Mouse (Mus musculus) liver, adult 10 weeks (tissue): ENCODE results near the gene Gipc2. TPM values are rescaled to one million over a fixed set of nuclear protein-coding genes. Genes with fewer than 3 reads are reported as not detected.

ENCODE experiments used
- polyA plus RNA-seq: library from polyadenylated mRNA; stranded (reverse); fragments of 350-450 nt; fragmentation: Illumina TruSeq; extraction: RNeasy Lipid Tissue Mini Kit (QIAGEN cat#74804); gene quantifications from one replicate; pipeline ENCODE4 v1.2.3, GENCODE M21; 2014; ENCODE audit warnings: low read depth, low replicate concordance

The Gipc2 gene
- 1.2 TPM for polyA plus RNA-seq

DNA sequence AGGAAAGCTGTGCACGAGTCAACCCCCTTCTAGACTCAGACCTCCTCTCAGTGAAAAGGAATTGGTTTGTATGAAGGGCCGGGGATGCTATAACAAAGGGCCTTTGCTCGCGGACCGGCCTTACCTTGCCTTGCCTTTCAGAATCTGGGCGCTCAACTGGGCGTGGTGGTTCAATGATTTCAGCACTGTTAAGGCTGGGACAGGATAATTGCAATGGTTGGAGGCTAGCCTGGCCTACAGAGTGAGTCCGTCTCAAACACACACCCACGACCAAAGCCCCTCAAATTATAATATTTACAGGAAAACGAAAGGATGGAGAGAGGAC, at the start of gene Gipc2:
TSS of gene Gipc2 (minus strand) at position 132 of the 325 bp plus-strand sequence.

DNA sequence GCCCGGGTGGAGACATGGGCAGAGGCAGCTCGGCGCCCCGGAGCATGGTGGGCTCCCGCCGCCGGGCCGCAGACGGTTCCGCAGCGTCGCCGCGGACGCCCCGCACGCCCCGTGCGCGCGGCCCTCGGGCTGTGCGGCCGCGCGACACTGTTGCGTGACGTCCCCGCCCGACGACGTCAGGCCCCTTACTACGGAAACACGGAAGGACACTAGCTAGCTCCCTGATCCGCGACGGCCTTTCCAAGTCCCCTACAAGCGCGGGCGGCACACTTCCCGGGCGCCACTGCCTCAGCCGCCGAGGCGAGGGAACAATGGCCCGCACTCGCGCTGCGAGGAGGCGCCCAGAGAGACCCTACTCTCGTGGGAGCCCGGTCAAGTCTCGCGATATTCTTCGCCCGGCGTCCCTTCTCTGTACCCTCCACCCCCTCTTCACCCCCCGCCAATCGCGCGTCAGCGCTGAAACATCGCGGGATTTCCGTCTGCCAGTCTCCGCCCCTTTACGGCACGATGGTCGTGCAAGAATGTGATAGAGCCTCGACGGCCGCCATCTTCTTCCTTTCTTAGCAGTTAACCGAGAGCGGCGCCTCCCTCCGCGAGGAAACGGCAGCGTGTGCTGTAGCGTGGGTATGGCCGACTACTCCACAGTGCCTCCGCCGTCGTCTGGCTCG, 44.1 kb upstream of the Gipc2 start, which contains the start of the genes Dnajb4 and Fubp1:
TSS of gene Dnajb4 (minus strand) at position 336 of the 668 bp plus-strand sequence.
TSS of gene Fubp1 (plus strand) at position 456 of the 668 bp plus-strand sequence.

Other genes starting within 250 kb of the Gipc2 start
- gene Dnajb4, start 44.1 kb upstream of the Gipc2 start, polyA plus RNA-seq = 70.2 TPM
- 41.2 TPM for gene Fubp1, start 44.2 kb upstream of the Gipc2 start, polyA plus RNA-seq
- gene Nexn, start 100.1 kb upstream of the Gipc2 start, polyA plus RNA-seq = 5.3 TPM
- gene Miga1, start 174.2 kb upstream of the Gipc2 start, polyA plus RNA-seq = 2.4 TPM
- 49.9 TPM for gene Usp33, start 180.2 kb upstream of the Gipc2 start, polyA plus RNA-seq
- gene Zzz3, start 229.2 kb upstream of the Gipc2 start, polyA plus RNA-seq = 21.9 TPM